Mouse (Mus musculus) cerebellum, adult 11 months (tissue): ENCODE measurements around the gene 1110059E24Rik.
A peak's percentile ranks its signal among the peaks of the same experiment; 100 is the strongest.
"Not testable (repeated sequence)": the region's sequence is repeated elsewhere in the genome, so short reads cannot be mapped to it uniquely, and the experiment has no call there.

Experiments used
- DNase-seq: peaks from one replicate; pipeline ENCODE4 v3.0.0; 2022

Gene 1110059E24Rik

DNA sequence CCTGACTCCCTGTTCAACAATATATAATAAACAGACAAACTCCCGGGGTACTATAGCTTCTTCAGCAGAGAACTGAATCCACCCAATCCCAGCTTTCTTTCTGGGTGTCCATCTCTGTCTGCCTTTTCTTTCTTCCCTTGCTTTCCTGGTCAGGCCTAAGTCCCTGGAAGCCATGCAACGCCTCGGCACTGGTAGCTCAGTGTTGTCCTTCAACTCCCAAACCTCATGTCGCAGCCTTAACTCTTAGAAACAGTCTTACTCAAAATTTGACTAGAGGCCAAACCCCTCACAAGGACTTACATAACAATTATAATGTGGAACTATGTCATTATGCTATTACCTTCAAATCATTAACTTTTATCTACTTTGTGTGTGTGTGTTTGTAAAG lies 28.6 kb downstream of the 1110059E24Rik start:
- DNase-seq: no peak

DNA sequence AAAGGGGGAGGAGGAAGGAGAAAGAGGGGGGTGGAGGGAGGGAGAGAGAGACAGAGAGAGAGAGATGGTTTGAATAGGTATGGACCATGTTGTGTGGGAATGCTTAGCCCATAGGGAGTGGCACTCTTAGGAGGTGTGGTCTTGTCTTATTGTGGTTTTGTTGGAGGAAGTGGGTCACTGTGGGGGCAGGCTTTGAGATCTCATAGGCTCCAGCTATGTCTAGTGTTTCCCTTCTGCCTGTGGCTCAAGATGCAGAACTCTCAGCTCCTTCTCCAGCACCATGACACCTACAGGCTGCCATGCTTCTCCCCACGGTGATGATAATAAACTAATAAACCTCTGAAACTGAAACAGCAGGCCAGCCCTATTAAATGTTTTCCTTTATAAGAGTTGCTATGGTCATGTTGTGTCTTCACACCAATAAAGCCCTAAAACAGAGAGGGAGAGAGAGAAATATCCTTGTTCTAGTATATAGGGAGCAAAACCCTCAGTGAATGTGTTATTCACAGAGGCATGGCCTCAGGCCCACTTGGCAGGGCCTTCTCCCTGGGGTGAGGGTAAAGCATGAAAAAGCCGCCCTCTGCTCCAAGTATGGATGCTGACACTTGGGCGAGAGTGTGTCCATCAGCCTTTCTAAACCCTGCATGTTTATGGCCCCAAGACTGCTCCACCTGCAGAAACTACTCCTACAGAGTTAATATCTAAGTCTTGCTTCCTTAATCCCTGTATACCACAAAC lies 29.2 kb downstream of the 1110059E24Rik start:
- DNase-seq: no peak

DNA sequence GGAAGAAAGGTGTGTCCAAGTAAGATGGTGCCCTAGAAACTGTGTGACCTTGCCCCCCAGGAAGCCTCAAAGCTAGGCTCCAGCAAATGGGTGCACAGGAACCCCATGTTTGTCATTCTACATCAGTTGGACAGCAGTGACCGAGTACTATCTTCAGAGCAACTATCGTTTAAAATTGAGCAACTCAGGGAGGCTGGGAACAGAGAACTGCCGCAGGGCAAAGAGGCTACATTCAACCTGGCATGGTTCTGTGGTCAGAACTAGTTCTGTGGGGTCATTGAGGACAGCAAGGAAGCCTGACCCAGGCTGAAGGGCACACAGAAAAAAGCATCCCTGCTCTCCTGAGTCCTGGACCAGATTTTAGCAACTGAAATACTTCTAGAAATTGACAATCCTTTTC lies 37.0 kb downstream of the 1110059E24Rik start:
- no peak for DNase-seq

DNA sequence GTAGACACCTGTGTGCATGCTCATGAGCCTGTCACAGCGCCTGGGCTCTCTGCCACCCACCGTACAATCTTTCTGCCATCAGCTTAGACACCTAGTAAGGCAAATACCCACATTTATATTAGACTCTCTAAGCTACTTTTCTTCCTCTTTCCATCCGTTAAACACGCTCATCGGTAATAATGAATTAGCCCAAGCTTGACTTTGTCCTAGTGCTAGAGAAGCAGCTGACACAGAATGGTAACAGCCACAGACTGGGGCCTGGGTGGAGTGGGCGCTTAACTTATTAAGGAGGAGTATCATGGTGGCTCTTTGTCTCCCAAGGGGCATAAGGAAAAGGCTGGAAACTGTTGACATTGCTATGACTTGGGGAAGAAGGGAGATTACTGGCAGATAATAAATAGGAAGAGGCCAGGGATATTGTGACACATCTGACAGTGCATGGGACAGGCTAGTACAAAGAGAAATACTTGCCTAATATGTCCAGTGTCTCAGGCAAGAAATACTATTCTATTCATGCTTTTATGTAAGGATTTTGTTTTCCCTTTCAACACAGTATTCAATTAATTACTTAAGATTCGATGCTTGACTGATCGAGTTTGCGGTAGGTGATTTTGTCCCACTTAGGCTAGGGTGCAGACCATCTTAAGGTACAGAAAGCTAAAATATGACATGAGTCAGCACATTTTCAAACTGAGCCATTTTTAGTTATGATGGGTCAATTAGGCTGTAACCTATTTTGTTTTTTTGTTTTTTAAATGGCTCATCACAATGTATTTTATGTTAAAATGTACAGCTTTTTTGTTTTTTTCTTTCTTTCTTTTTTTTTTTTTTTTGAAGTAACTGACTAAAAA lies 40.8 kb downstream of the 1110059E24Rik start:
- DNase-seq: no peak

DNA sequence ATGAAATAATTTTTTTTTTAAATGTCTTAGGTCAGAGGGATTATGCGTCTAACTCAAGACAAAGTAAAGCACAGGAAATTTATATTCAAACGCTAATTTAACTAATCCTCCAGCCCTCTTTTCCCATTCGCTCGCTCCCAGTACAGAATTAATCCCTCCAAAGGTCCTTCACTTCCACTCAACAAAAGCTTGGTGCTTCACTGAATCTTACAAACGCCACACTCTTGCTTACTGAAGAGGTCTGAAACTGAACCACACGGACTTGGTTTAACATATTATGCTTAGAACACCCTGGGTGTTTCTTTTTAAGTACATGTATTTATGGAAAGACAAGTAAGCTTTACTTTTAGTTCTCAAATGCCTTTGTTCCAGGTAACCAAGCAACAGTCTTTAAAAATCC lies 41.5 kb downstream of the 1110059E24Rik start:
- DNase-seq: no peak

DNA sequence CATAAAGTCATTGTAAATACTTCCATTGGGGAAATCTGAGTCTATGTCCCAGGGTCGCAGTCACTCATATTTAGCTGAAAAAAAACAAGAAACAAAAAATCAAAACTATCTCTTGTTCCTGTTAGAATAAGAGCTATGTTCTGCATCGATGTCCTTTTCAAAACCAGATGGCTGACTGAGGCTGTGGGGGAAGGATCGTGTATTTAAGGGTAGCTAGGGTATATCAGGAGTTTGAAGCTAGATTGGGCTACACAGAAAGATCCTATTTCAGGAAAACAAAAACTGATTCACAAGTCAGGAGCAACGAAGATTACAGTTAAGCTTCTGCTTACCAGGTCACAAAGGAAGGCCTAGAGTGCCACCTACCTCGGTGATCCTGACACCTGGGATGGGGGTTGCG lies 42.5 kb downstream of the 1110059E24Rik start:
- DNase-seq: no peak

DNA sequence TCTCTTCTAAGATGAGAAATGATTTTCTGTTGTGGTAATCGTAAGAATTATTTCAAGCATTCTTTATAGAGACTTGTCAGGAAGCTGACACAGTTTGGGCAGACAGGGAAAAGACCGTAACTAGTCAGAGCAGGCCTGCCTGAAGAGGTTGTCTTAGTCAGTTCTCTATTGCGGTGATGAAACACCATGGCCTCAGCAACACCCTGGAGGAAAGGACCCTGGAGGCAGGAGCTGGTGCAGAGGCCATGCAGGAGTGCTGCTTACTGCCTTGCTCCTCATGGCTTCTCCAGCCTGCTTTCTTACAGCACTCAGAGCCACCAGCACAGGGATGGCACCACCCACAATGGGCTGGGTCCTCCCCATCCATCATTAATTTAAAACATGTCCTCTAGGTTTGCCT lies 47.5 kb downstream of the 1110059E24Rik start:
- DNase-seq: no peak

DNA sequence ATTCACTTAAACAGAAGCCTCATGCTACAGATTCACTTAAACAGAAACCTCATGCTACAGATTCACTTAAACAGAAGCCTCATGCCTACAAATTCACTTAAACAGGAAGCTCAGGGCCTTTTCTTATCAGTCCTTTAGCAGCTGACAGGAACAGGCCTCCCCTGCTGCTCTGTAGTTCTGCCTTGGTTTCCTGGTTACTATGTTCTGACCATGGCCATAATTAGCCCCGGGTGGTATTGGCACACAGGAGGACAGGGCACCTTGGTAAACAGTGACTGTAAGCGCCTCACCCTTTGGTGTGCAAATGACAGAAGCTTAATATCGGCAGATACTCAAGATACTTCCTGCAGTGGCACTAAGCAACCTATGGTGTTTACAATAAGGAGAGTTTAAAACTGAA lies 48.9 kb downstream of the 1110059E24Rik start:
- no peak for DNase-seq

DNA sequence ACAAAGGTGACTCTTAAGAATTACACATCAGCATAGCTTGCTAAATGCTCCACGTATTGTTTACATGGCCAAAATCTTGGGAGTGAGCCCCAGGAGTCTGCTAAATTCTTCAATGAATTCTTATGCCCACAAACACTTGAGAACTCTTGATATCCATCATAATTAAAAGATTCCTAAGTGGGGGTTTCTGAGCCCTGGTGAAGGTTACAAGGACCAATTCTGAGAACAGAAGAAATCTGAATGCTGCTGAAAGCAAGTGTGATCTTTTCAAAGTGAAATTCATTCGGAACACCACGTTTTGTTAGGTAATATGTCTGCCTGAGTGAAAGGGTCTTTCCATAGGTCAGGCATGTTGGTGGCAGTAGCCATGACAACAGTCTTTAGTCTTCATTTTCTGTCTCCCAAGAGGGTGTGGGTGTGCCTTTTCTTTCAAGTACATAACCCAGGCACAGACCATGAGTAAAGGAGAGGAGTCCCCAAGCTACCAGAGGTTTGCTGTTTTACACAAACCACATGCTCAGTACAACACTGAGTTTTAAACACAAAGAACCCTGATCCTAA lies 51.2 kb downstream of the 1110059E24Rik start:
- DNase-seq: no peak

DNA sequence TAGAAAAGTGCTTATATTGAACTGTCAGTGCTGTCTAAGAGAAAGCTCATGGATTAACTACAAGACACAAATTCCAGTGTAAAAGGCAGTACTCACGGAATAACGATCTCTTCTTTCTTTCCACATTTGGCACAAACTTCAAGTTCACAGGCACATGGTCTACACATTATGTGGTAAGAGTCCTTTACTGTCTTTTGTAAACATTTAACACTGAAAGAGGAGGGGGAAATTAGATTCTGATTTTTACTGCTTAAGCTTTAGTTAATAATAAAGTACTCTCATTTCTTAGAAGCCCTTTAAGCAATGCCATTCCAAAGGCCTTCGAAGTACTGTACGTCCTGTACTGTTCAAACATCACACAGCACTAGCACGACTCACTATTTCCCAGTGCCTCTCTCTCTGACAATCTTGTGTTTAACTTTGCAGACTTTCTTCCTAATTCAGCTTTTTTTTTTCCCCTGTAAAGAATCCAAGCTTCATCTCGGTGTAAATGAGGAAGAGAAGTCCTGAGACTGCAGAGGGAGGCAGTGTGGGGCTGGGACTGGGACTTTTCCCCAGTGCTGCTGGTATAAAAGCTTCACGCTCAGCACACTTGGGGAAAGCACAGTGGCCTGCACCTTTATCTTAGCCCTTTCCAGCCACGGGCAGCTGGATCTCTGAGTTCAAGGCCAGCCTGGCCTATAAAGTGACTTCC lies 54.0 kb downstream of the 1110059E24Rik start:
- no peak for DNase-seq

DNA sequence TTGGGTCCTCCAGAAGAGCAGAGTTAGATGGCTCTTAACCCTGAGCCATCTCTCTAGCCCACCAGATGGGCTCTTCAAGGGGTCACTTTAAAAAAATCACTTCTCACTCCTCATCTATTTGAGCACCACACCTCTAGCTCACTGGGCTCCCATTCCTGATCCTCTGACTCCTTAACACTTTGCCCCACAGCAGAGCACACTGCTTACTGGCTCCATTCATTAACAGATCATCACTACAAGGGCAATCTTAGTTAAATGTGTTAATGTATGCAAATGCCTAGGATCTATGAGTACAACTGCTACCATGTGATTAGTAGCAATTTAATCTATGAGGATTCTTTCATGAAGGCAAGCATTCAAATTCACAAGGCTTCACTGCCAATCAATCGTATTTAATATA lies 58.1 kb downstream of the 1110059E24Rik start:
- no peak for DNase-seq

DNA sequence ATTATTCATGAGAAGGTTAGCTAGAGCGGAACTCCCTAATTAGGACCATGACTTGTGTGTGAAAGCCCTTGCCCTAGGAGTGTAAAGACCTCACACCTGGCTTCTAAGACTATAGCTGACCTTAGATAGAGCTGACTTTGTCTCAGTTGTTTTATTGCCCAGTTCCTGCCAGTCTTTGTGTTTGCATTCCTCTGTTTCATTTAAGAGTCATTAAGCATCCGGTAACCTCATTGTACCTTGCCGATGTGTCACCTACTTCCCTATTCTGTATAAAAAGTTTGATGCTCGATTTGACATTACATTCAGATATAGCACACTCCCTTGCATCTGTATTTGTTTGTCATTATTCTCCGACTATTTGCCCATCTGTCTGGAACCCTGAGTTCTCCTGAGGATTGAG lies 60.6 kb downstream of the 1110059E24Rik start:
- not testable (repeated sequence) for DNase-seq

DNA sequence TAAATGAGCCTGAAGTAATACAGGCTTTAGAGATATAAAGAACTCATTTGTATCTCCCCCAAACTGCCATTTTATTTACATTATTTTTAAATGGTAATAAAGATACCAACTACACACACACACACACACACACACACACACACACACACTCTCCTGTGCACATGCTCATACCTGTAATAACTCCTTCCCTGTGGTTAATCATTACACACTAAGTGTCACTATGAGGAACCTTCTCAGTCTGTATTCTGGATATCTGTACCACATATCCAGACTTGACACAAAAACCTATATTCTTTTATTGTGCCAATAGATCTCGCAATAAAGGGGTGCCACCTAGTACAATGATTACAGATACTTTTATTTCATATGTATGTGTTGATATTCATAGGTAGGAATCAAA lies 62.9 kb downstream of the 1110059E24Rik start:
- DNase-seq: no peak

DNA sequence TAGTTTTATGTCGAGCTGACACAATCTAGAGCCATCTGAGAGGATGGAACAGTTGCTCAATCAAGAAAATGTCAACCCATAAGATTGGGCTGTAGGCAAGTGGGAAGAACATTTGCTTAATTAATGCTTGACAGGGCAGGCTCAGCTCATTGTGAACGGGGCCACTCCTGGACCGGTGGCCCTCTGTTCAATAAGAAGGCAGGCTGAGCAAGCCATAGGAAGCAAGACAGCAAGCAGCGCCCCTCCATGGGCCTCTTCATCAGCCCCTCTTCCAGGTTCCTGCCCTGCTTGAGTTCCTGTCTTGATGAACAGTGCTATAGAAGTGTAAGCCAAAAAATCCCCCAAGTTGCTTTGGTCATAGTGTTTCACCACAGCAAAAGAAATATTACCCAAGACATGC lies 65.2 kb downstream of the 1110059E24Rik start:
- DNase-seq: no peak

DNA sequence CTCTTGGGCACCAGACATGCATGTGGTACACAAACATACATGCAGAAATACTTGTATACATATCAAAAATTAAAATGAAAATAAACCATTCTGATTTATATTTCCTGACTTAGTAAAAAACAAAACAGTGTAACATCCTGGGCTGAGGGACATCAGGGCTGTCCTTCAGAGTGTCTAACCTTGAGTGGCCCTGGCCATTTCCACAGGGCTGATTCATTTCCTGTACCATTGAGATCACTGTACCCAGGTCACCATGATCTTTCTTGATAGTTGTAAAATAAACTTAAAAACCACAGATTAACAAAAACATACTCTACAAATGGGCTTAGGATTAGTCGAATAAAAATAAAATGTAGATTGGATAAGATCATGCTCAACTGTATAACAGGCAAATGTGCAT lies 66.2 kb downstream of the 1110059E24Rik start:
- DNase-seq: no peak

DNA sequence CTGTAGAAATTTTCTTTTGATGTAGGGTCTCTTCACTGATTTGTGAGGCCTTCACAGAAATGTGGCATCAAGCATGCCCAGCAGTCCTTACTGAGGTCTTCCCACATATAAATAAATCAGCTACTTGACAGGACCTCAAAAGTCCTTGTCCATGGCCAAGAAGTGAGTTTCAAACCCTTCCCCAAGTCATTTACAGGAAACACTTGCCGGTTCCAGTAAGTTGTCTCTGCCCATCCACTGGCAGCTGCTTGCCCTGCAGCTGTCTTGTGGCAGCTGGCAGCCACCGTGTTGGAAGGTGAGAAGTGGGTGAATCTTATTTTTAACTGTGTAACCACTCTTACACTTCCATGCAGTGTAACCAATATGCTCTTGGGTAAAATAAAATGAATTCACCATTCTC lies 66.9 kb downstream of the 1110059E24Rik start:
- DNase-seq: no peak

DNA sequence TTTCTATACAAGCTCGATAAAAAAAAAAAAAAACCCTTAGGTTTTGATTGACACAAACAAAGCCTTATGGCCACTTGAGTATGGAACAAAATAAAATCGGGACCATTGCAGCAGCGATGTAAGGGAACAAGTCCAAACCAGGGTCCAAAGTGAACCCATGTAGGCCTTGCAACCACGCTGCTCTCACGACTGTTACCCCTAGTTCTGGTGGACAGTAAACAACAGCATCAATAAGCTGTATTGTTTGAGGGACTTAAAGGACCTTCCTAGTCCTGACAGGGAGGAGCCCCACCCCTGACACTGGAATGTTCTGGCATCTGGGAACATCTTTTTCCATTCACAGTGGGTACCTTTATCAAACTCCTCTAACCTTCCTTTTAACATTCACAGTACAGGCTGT lies 68.8 kb downstream of the 1110059E24Rik start:
- DNase-seq: no peak

DNA sequence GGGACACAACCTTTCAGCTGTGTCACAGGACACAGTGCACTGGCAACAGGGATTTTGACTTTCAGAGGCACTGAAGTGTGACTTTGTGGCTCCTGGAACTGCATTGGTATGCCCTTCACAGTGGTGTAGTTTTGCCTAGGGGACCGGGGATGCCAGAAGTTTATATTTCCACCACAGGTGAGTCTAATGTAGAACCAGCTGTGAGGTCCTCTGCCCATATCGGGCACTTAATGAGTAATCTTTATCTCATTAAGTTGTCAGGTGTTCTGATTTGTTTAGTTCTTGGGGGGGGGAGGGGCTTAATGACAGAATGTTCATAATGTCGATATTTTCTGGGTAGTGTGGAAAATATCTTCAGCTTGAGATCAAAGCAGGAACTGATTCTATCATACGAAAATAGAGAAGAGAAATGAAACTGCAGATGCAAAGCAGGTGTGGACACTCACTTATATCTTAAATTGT lies 69.2 kb downstream of the 1110059E24Rik start:
- no peak for DNase-seq

DNA sequence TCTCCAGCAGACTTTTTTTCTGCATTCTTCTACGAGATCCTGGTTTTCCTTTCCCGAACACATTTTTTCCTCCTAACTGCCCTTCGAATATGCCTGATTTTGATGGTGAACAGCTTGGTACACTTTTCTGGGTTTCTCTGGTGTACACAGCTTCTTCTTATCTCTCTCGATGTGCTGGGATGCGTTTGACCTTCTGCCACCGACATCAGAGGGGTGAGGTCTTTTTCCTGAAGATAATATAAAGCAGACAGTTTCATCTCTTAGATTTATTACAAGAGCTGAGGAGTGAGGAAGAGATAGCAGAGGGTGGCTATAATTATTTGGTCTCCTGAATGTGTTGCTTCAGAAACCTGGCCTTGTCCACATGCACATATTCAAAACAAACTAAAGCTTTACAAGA lies 71.4 kb downstream of the 1110059E24Rik start:
- no peak for DNase-seq

DNA sequence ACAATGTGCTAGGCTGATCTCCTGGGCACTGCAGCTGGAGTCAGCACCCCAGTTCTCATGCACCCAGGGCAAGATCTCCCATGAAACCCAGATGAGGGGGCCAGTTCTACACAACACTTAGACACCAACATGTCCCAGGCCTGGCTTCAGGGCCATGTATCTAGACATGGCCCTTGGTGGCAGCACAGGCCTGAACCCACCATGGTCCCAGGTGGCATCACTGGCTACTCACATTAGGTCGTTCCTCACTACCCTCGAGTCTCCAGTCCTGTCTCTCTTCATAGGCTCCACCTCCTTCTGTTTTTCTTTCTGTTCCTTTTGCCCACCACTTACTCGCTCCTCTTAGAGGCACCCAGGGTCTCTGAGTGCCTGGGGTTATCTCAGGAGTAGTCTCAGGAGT lies 72.9 kb downstream of the 1110059E24Rik start:
- no peak for DNase-seq

DNA sequence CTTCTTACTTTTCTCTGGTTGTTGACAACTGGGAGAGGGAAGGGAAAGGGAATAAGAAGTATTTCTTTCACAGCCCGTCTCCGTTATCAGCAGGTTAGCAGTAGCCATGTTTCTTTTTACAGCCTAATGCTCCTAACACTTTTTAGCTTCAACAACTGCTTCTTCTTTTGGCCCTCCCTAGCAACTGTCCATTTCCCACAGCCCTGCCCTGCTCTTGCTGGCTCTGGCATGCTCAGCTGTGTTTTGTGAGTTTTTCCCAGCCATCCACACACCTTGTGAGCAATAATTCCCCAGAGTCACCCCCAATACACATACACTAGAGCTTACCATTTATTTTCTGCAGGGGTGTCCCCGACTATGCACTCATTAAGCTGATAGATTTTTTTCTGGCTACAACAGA lies 75.3 kb downstream of the 1110059E24Rik start:
- DNase-seq: no peak

DNA sequence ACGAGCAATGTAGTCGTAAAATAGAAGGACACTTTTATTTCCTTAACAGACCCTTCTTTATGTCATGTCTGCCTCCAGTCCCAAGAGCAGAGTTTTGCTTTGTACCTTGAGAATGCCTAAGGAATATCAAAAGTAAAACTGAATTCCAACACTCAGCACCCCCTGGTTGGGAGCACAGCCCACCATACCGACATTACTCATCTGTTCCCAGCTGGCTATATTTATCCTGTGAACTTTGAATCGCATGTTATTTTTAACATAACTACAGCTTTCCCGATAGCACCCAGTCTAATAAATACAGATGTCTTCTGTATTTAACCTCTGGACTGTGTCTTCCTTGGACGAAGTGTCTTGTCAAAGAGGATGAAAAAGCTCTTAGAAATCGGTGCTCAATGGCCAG lies 80.8 kb downstream of the 1110059E24Rik start:
- no peak for DNase-seq

DNA sequence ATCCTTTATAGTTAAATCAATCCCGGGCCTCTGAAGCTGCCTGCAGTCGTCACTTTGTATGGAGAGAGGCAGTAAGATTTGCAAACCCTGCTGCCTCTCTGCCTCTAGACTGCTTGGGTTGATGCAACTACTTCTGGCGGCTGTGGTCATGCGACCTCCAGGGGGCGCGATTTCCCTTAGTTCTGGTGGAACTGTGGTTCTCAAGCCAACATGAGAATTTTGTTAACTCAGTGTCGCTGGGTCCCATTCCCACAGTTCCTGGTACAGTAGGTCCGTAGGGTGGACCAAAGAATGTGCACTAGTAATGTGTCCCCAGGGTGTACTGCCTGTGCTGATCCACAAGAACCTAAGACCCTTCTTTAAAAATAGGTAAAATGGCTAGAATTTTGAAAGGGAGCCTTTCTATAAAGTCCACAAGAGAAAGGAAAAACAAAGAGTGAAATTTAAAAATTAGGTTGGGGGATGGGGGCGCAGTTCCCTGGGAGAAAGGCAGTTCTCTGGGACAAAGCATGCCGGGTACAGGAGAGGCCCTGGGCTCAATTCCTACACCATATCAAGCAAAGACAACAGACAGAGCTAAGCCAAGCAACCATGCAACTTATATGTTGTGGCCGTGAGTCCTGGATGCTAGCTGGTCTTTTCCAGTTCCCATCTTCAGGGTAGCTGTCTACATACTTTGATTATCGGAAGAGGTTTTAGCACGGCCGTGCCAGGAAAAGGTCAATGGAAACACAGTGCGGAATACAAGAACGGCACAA lies 81.4 kb downstream of the 1110059E24Rik start:
- DNase-seq: peak; percentile 75
